Mouse (Mus musculus): ENCODE data around the gene Dusp1.

Gene Dusp1

DNA sequence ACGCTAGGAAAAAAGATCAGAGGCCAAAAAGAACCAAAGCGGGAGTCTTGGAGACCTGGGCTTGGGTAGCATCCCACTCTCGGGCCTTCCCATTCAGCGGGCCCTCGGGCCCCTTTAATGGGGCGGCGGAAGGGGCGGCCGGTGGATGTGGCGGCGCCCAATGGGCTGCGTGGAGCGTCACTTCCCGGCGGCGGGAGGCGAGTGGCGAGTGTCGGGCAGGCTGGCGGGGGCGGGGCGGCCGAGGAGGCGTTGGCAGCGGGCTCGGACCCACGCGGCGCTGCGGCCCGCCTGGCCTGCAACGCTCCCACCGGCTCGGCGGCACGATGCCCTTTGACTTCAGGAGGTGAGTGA, 663 bp downstream of the Dusp1 start, which contains the start of gene Ergic1:
Gene Ergic1, plus strand, starts transcription at position 200 of the 351 bp plus-strand sequence.
- DNase-seq (ENCODE audit: low read depth, low spot score), result peak; percentile 82

DNA sequence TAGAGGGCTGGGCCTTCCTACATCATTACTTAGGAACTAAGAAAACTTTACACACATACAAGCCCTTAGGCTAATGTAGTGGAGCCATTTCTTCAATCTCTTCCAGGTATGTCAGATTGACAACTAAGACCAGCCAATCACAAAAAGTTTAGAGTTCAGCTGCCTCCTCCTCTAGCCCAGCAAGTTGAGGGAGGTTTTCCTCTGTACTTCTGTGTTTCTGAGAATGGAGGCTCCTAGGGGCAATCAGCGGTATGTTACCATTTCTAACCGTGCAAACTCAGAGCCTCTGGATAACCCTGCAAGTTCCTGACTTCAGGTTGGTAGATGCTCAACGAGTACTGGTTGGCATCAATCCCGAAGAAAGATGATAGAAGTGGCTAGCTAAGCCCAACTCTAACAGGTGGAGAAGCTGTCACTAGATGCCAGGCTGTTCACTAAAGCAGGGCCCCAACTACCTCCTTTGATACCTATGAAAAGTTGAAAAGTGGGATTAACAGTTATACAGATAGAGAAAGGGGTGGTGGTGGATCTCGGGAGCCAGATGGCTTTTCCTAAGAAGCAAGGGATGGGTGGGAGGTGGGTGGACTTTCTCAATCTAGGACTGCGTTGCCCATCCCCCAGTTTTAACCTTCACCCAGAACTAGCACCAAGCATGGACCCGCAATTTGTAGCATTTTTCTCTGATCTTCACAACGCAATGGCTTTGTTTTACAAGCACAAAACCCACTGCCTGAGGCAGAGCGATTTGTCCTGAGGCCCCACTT, 1.2 kb downstream of the Dusp1 start:
- peak; percentile 46 for DNase-seq (ENCODE audit: low read depth, low spot score)

DNA sequence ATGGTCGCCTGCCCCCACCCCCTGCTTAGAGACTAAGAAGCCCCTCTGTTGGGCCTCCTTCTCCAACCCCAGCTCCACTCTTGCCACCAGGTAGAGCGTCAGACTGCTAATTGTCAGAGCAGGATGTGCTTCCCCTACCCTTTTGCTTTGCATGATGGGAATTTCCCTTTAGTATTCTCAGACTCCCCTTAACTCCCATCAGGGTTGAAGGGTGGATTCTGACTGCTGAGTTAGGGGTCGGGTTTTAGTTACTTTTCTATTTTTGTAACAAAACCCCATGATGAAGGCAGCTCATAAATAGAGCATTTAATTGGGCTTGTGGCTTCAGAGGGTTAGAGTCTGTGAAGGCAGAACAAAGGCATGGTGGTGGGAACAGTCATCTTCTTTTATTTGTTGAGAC, 8.9 kb downstream of the Dusp1 start:
- DNase-seq (ENCODE audit: low read depth, low spot score), result no peak

DNA sequence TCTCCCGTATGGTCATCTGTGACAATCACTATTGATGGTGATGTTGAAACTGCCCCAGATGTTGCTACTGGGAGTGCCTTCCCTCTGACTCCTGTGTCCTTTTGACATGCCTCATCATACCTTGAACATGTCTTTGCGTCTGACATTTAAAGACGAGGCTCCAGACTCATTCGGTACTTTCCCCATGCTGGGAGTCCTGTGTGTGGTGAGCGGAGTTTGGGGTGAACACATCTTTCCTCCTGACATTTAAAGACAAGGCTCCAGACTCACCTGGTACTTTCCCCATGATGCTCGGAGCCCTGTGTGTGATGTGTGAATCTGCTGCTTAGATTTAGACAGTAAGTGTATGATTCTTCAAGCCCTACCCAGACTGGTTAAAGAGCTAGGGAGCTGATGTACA, 10.8 kb downstream of the Dusp1 start:
- no peak for DNase-seq (ENCODE audit: low read depth, low spot score)

DNA sequence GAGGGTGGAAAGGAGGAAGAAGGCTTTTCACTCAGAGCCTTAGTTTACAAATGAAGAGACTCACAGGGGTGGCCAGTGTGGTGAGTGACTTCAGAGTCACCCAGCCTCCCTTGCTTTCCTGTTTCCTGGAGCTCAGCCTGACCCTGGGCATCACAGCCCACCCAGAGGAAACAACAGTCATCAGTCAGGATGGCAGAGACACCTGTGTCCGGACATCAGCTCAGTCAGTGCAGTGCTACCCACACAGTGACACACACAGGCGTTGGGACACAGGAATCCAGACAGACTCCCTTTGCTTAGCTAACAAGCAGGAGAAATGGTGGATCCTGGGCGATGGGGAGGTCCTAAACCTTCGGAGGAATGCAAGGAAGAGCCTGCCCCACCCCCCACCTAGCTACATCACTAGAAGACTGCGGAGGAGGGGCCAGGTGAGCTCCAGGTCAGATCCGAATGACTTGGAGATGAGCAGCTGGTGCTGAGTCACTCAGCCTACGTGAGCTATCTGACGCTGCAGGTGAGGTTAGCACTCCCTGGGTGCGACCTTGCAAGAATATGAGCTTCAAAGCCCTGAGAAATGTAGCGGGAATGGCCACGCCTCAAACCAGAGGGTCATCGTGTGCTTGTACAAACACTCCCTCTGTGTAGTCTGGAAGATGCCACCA, 12.6 kb downstream of the Dusp1 start:
- DNase-seq (ENCODE audit: low read depth, low spot score), result peak; percentile 81

DNA sequence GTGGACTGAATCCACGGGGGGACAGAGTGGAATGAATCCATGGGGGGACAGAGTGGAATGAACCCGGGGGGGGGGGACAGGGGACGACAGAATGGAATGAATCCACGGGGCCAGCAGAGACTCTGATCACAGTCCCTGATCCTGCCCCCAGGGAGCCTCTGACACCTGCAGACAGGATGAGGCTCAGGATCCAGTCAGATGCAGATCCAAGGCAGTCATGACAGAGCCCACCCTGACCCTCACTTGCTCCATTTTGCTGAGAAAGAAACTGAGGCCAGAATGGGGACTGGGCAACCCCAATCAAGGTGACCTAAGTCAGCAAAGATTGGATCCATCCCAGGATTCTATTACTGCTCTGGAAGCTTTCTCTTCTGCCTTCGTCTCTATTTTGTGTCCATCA, 13.4 kb downstream of the Dusp1 start:
- DNase-seq (ENCODE audit: low read depth, low spot score), result peak; percentile 40

DNA sequence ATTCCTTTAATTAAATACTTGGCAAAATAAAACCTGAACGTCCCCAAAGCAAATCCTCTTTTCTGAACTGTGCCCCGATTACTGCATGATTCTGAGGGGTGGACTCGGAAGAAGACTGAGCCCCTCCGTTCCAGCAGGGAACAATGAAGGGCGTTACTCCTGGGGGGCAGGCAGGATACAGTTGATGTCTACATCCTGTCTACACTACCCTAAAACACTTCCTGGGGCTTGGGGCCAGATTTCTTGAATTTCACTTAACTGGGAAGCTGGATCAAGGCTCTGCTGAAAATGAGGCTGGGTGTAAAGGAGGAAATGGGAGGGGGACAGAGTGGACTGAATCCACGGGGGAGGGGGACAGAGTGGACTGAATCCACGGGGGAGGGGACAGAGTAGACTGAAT, 14.2 kb downstream of the Dusp1 start:
- no peak for DNase-seq (ENCODE audit: low read depth, low spot score)

DNA sequence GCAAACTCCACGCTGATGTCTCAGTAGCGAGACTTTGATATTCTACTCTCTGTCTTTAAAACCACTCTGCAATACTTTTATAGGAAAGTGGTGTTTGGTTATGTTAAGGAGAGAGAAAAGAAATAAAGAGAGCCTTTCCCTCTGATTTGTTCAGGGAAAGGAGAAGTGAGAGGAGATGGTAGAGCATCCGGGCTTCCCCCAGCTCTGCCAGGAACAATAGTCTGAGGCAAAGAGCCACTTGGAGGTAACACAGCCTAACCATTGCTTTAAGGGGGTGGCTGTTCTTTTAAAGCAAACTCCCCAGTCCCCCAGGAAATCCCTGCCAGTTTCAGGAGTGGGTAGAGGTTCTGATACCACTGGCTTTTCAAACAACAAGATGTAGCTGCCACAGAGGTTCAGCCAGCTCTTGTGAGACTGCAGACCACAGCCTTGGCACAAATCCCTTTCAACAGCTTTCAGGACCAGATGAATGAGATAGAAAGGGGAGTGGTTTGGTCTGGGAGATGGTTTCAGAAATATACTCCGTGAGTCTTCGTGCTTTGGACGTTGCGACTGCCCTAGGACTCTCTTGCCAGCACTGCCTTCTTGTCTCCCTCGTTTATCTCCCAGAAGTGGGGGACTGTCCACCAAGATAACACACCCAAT, 17.5 kb downstream of the Dusp1 start:
- DNase-seq (ENCODE audit: low read depth, low spot score), result no peak

DNA sequence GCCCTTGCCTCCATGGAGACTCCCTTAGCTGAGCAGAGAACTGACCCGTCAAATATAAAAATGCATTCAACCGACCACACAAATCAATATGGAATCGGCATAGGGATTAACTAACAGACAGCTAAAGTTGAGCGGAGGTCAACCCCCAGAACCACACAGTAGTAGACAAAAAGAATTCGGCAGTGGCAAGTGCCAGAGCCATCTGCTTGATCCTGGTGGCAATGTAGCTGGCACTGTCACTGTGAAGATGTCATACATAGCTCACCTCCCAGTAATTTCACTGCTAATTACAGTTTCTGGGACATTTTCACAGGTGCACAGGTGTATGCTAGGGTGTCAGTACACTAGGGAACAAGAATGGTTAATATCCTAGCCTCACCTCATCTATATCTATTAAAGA, 21.8 kb downstream of the Dusp1 start:
- no peak for DNase-seq (ENCODE audit: low read depth, low spot score)

DNA sequence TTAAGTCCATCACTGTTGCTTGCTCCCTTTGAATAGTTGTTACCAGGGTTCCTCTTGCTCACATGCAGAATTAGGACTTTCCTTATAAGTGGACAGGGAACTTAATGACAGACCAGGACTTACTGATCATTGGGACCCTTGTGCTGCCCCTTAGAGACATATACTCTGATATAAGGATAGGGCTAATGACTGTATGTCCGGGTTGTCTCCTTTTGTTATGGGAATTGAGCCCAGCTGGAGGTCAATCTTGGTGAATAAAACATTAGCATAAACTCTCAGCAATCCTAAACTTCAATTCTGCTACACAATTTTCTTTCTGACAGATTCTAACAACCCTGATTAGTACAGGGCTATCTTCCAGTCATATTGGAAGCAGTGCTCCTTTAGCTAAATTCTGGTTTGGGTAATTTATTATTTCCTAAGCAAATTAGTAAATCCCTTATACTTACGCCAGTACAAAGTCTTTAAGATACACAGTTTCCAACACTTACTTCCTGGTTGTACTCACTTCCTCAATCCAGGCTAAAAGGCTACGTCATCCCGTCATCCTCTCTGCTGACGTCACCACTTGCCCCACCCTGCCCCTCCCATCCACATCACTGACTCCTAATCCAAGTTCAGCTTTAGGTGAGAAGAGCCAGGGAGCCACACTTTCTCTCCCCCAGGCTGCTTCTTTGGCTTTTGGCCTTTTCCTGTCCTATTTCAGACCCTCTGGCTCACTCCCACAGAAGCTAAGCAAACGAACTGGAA, 24.0 kb downstream of the Dusp1 start:
- DNase-seq (ENCODE audit: low read depth, low spot score), result peak; percentile 78

DNA sequence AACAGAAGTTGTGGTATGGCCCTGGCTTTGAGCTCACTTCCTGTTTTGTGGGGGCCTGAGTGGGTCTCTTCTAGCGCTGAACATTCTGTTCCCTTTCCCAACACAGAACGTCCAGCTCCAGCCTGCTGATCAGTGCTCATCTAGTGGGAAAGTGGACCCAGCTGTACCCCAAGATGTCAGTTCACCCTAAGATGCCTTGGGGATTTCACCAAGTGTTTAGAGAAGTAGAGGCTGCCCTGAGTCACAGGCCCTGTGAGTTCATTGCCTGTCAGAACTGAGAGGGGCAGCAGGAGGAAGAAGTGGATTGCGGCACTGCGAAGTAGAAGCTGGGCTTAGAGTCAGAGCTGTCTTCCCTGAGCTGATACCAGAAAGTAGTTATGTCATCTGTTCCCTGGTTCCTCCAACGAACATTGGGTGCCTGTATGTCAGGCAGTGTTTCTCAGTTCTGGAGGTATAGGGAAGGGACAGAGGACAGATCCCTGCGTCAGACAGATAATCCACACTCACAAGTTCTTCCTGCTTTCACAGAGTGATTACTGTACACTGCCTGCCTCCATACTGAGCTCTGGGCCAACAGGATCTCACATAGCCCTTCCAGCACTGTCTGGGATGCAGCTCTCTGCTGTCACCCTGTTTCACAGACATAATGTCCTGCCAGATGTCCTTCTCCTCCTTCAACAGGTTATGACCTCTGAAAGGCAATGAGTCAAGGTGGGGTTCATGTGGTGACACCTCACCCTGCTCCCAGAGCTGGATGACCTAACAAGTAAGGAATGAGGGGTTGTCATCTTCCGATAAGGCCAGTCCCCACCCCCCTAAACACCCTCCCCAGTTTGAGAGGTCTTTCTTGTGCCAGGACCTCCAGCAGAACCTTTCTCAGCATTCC, 26.4 kb downstream of the Dusp1 start:
- DNase-seq (ENCODE audit: low read depth, low spot score), result no peak

DNA sequence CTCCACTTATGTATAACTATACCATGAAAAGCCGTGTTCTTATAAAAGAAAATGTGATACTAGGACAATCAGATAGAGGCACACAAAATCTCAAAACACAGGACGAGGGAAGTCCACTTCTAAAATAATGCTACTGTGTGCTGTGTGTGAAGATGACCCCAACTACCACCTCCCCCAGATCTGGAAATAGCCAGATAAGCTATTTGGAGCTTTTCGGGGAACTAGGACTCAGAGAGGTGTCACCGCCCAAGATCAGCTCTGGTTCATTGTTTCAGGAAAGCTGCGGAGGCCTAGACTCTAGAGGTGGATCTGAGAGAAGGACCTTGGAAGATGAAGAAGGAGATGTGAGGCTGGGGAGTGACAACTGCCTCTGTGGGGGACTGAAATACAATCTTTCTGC, 27.2 kb downstream of the Dusp1 start:
- no peak for DNase-seq (ENCODE audit: low read depth, low spot score)

DNA sequence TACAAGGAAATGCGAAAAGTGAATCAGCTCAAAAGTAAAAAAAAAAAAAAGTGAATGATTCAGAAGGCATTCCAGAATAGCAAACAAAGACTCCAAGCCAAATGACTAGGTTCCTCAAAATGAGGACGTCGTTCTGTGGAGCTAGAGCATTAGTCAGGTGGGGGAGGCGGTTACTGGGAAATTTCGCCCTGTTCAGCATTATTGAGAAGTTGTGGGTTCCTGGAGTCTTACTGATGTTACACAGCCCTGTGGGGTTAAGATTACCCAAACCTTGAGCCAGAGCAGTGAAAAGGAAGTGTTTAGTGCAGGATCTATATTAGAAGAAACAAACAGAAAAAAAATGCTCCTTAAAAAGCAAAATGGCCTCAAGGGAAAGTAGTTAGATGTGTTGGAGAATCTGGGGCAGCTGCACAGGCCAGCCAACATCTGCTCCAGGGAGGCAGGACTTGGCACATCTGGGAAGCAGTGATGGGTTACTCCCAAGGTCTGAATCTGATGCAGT, 28.0 kb downstream of the Dusp1 start:
- DNase-seq (ENCODE audit: low read depth, low spot score), result no peak

DNA sequence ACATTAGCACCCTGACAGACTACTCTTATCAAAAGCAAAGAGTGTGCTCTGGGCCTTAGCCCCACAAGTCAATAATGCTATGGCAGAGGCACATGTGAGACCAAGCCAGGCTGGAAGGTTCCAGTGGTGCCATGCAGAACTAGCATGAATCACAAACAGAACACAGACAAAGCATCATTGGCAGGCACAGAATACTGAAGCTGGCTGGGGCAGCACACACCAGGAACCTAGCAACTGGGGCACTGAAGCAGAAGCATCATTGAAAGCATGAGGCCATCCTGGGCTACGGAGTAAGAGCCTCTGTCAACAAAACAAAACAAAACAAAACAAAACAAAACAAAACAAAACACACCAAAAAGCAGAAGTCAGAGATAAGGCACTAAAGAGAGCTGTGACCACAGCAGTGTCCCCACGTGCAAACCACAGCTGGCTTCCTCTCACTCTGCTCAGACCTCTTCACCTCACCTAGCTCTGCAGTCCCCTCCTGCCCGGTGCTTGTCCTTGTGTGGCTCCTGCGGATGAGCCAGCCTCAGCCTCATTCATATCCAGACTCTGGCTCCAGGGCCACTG, 29.4 kb downstream of the Dusp1 start:
- no peak for DNase-seq (ENCODE audit: low read depth, low spot score)

DNA sequence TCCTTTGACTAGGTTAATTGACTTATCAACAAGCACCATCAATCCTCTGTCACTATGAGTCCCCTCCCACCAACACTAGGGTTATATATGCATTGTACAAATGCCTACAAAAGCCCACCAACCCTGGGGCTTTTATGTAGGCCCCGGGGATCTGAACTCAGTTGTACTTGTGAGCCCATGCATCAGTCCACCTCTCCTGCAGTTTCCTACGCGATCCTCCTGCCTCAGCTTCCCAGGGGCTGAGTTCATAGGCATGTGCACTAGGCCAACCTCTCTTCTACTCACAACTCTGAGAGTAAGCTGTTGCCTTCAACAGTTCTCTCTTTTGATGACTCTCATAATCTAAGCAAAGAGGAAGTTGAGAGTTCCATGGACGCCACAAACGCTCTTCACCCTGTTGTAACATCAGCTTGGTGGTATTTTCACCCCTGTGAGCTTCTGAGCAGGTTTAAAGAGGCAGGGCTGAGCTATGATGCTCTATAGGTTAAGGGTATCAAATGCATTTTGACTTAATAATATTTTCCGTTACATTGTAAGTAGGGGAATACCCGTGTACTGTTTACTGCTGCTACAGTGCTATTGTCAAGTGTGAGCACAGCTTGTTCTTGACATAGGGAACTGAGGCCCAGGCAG, 30.4 kb downstream of the Dusp1 start:
- DNase-seq (ENCODE audit: low read depth, low spot score), result no peak

DNA sequence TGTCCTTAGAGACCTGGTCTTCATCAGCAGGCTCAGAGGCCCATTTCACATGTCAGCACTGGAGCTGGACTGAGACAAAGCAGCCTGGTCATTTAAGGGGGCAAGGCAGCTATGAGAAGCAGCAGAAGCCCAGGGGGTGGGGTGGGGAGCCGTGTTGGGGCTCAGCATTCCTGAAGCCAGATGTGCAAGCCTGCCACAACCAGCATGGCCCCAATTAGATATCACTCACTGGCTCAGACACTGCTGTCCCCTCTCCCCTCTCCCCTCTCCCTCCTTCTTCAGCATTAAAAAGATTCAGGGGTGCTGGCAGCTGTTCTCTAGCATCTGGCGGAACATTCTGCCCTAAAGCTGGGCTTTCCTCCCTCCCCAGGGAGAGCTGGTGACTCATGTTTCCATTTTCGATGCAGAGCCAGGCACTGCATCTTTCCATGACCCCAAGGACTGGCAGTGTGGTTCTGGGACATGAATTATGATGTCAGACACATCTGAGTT, 31.3 kb downstream of the Dusp1 start:
- no peak for DNase-seq (ENCODE audit: low read depth, low spot score)

DNA sequence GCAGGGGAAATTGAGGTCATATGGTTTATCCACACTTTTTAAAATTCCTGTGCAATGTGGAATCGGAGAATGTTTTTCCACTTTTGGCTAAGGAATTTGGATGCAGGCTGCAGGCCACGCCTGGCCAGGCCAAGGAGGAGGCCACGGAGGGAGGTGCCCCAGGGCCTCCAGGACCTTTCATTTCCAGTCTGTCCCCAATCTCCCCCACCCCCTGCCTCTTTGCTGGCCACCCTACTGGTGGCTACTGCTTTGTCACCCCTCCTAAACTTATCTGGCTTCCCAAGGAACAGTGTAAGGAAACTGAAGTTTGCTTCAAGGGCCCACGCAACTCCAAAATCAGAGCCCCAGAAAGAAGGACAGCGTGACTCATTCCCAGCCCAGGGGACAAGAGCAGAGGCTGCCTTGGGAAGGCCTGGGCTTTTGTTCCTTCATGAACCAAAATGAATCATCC, 32.1 kb downstream of the Dusp1 start:
- DNase-seq (ENCODE audit: low read depth, low spot score), result no peak

DNA sequence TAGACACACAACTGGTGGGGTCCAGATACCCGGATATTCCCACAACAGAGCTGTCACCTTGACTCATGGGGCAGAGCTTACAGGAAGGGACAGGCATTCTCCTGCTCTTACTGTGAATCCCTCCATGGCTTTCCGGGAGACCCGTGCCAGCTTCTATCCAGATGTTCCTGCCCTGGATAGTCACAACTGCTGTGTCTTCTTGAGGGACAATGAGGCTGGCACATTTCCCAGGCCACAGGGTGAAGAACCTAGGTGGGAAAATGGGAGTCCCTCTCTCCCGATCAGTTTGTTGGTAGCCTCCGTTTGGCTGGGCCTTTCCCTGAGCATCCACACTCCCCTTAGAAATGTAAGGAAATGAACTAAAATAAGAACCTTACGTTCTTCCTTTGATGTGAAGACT, 33.2 kb downstream of the Dusp1 start:
- no peak for DNase-seq (ENCODE audit: low read depth, low spot score)

DNA sequence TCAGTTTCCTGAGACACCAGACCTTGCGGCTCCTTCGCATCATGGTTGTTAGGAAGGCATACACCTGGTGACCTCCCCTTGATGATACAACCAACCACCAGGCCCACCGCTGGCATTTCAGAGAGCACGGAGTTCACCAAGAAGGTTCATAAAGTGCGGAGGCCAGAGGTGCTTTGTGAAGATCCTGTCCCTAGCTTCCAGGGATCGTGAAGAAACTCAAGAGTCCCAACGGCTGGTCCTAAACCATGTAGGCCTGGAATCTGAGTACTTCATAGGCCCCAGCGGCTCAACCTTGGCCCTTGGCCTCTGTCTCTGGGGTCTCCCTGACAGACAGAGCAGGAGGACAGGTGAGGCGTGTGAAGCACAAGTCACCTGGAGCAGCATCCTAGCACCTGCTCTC, 34.6 kb downstream of the Dusp1 start:
- no peak for DNase-seq (ENCODE audit: low read depth, low spot score)

DNA sequence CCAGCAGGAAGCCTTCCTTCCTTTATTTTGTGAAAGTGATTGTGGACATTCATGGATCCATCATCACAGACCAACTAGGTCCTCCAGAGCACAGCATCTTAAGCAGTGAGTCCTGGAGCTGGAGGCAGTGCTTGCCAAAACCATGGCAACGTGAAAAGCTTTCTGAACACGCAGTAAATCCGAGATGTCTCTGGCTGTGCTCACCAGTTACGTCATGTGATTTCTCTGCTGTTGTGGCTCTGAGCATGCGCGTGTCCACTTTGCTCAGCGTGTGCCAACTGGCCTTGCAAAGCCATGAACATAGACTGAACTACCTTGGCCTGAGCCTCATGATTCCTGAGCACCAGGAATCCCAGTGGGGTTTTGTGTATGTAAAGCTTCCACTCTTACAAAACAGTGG, 36.6 kb downstream of the Dusp1 start:
- no peak for DNase-seq (ENCODE audit: low read depth, low spot score)
